Mouse (Mus musculus) forebrain, embryonic 15.5 days (tissue): Measurements from ENCODE around the gene Cbarp. TPM values are rescaled to one million over a fixed set of nuclear protein-coding genes. Genes with fewer than 3 reads are reported as not detected.
A peak's percentile ranks its signal among the peaks of the same experiment; 100 is the strongest.

Experiments
- ATAC-seq: fragments of 200-750 bp; cut with Nextera tagmentation; replicated peaks from 2 replicates; pipeline ENCODE4 v1.8.0; 2017; ENCODE audit warnings: mild to moderate bottlenecking, moderate TSS enrichment, moderate library complexity
- H3K27ac ChIP-seq: fragments of 300-500 bp; sonication (generic); replicated peaks from 2 replicates; pipeline ENCODE4 v1.5.1; 2015; ENCODE audit warnings: mild to moderate bottlenecking, inconsistent platforms
- H3K27me3 ChIP-seq: fragments of 300-500 bp; sonication (generic); 2 replicates; pipeline ENCODE4 v1.6.1; 2015; ENCODE audit warnings: inconsistent platforms
- H3K36me3 ChIP-seq: fragments of 300-500 bp; sonication (generic); 2 replicates; pipeline ENCODE4 v1.6.1; 2015; ENCODE audit warnings: mild to moderate bottlenecking, inconsistent platforms
- H3K4me1 ChIP-seq: fragments of 300-500 bp; sonication (generic); 2 replicates; pipeline ENCODE4 v1.6.1; 2015; ENCODE audit warnings: inconsistent platforms
- H3K4me2 ChIP-seq: fragments of 300-500 bp; sonication (generic); replicated peaks from 2 replicates; pipeline ENCODE4 v1.6.1; 2015; ENCODE audit warnings: mild to moderate bottlenecking, inconsistent platforms
- H3K4me3 ChIP-seq: fragments of 300-500 bp; sonication (generic); 2 replicates; pipeline ENCODE4 v1.5.1; 2015; ENCODE audit warnings: mild to moderate bottlenecking, inconsistent platforms
- H3K9ac ChIP-seq: fragments of 300-500 bp; sonication (generic); replicated peaks from 2 replicates; pipeline ENCODE4 v1.6.1; 2015; ENCODE audit warnings: mild to moderate bottlenecking, inconsistent platforms
- H3K9me3 ChIP-seq: fragments of 300-500 bp; sonication (generic); 2 replicates; pipeline ENCODE4 v1.6.1; 2016; ENCODE audit warnings: inconsistent platforms
- WGBS: fragments of 180-500 bp; shearing (Covaris S2); methylation state at CpG from one replicate; pipeline ENCODE4 v1.1.7; 2015; ENCODE audit warnings: mixed read lengths; 5-methylcytosine and 5-hydroxymethylcytosine counted together
- polyA plus RNA-seq: library from polyadenylated mRNA; unstranded; fragments of >200 nt; fragmentation: Nextera tagmentation; extraction: Ambion mirVana; gene quantifications from 2 replicates; pipeline ENCODE4 v1.2.1, GENCODE M21; 2015

The Cbarp gene
- 29.7 and 39.5 TPM in 2 replicates for polyA plus RNA-seq

GRCm38 (mm10) chr10:80140666-80141035, at the start of gene Cbarp:
TSS of gene Cbarp (minus strand) at chr10:80140835.
- Histone ChIP-seq H3K9me3 (no peaks in the 10 kb centered on the region), H3K27ac (peak within 1 kb of the TSS; percentile 89), H3K36me3 (peaks cover 23% of the 10 kb centered on the region), H3K4me3 (peak within 1 kb of the TSS; percentile 81), H3K4me1 (peaks cover 69% of the 10 kb centered on the region), H3K9ac (peak within 1 kb of the TSS; percentile 29), H3K4me2 (peak within 1 kb of the TSS; percentile 91), H3K27me3 (no peaks in the 10 kb centered on the region)
- no peak for ATAC-seq
- 80% methylated on average over 10 of the region's 10 CpGs for WGBS

GRCm38 (mm10) chr10:80189999-80190398, 49.4 kb upstream of the Cbarp start:
- peak overlapping the region; percentile 88 for H3K4me2 ChIP-seq
- 0 out of 2 replicates have a peak, but pooled peaks cover 4% of the 10 kb centered on the region for H3K27me3 ChIP-seq
- peak overlapping the region; percentile 87 for H3K9ac ChIP-seq
- peaks cover 19% of the 10 kb centered on the region for H3K4me1 ChIP-seq
- 3% methylated on average over 21 of the region's 21 CpGs for WGBS
- 0 out of 2 replicates have a peak, but pooled peaks have one; percentile 13 for ATAC-seq
- H3K4me3 ChIP-seq, result peak overlapping the region; percentile 54
- no peaks in the 10 kb centered on the region for H3K9me3 ChIP-seq
- H3K27ac ChIP-seq, result peak overlapping the region; percentile 90
- H3K36me3 ChIP-seq, result peaks cover 20% of the 10 kb centered on the region

GRCm38 (mm10) chr10:80188453-80189024, 47.9 kb upstream of the Cbarp start:
- no peak overlapping the region for H3K4me2 ChIP-seq
- no peak overlapping the region for H3K4me3 ChIP-seq
- H3K27me3 ChIP-seq, result 0 out of 2 replicates have a peak, but pooled peaks cover 4% of the 10 kb centered on the region
- no peak overlapping the region for H3K27ac ChIP-seq
- H3K36me3 ChIP-seq, result peaks cover 21% of the 10 kb centered on the region
- no peaks in the 10 kb centered on the region for H3K9me3 ChIP-seq
- 0 out of 2 replicates have a peak overlapping the region, but pooled peaks have one; percentile 13 for H3K9ac ChIP-seq
- ATAC-seq, result no peak
- WGBS, result 68% methylated on average over 15 of the region's 15 CpGs
- H3K4me1 ChIP-seq, result peaks cover 19% of the 10 kb centered on the region

- Histone ChIP-seq H3K4me2 (no peak overlapping the region), H3K27ac (no peak overlapping the region), H3K9me3 (no peaks in the 10 kb centered on the region), H3K27me3 (0 out of 2 replicates have a peak, but pooled peaks cover 4% of the 10 kb centered on the region), H3K9ac (no peak overlapping the region), H3K4me1 (peaks cover 19% of the 10 kb centered on the region), H3K36me3 (peaks cover 28% of the 10 kb centered on the region), H3K4me3 (no peak overlapping the region)
- WGBS, result 89% methylated on average over 10 of the region's 10 CpGs
- ATAC-seq, result no peak
Observed at GRCm38 (mm10) chr10:80187739-80188138, 47.1 kb upstream of the Cbarp start.

GRCm38 (mm10) chr10:80186649-80187048, 46.0 kb upstream of the Cbarp start:
- ATAC-seq, result no peak
- H3K4me3 ChIP-seq, result no peak overlapping the region
- peaks cover 28% of the 10 kb centered on the region for H3K4me1 ChIP-seq
- no peak overlapping the region for H3K4me2 ChIP-seq
- H3K9ac ChIP-seq, result no peak overlapping the region
- H3K36me3 ChIP-seq, result peaks cover 28% of the 10 kb centered on the region
- no peak overlapping the region for H3K27ac ChIP-seq
- 0 out of 2 replicates have a peak, but pooled peaks cover 4% of the 10 kb centered on the region for H3K27me3 ChIP-seq
- H3K9me3 ChIP-seq, result no peaks in the 10 kb centered on the region
- 44% methylated on average over 27 of the region's 27 CpGs for WGBS

GRCm38 (mm10) chr10:80182547-80182946, 41.9 kb upstream of the Cbarp start:
- Histone ChIP-seq H3K4me3 (no peak overlapping the region), H3K27ac (no peak overlapping the region), H3K9ac (no peak overlapping the region), H3K36me3 (peaks cover 15% of the 10 kb centered on the region), H3K4me1 (peaks cover 33% of the 10 kb centered on the region), H3K27me3 (no peaks in the 10 kb centered on the region), H3K9me3 (no peaks in the 10 kb centered on the region), H3K4me2 (no peak overlapping the region)
- 91% methylated on average over 7 of the region's 7 CpGs for WGBS
- no peak for ATAC-seq

- 0 out of 2 replicates have a peak, but pooled peaks cover 8% of the 10 kb centered on the region for H3K36me3 ChIP-seq
- H3K4me1 ChIP-seq, result peaks cover 37% of the 10 kb centered on the region
- peak overlapping the region; percentile 71 for H3K4me2 ChIP-seq
- WGBS, result 45% methylated on average over 5 of the region's 5 CpGs
- H3K4me3 ChIP-seq, result peak overlapping the region; percentile 58
- H3K27ac ChIP-seq, result no peak overlapping the region
- no peaks in the 10 kb centered on the region for H3K27me3 ChIP-seq
- H3K9me3 ChIP-seq, result no peaks in the 10 kb centered on the region
- peak overlapping the region; percentile 78 for H3K9ac ChIP-seq
- no peak for ATAC-seq
Observed at GRCm38 (mm10) chr10:80180823-80181222, 40.2 kb upstream of the Cbarp start.

GRCm38 (mm10) chr10:80180288-80180687, 39.7 kb upstream of the Cbarp start:
- ATAC-seq, result no peak
- Histone ChIP-seq H3K36me3 (0 out of 2 replicates have a peak, but pooled peaks cover 8% of the 10 kb centered on the region), H3K27ac (no peak overlapping the region), H3K27me3 (no peaks in the 10 kb centered on the region), H3K4me1 (peaks cover 42% of the 10 kb centered on the region), H3K4me2 (peak overlapping the region; percentile 71), H3K9ac (peak overlapping the region; percentile 78), H3K4me3 (peak overlapping the region; percentile 58), H3K9me3 (no peaks in the 10 kb centered on the region)
- WGBS, result 49% methylated on average over 6 of the region's 6 CpGs

GRCm38 (mm10) chr10:80179068-80180051, 38.7 kb upstream of the Cbarp start, which contains the start of gene Efna2:
TSS of gene Efna2 (plus strand) at chr10:80179482.
- 2% methylated on average over 82 of the region's 106 CpGs for WGBS
- peak; percentile 80 for ATAC-seq

GRCm38 (mm10) chr10:80177441-80178279, 37.0 kb upstream of the Cbarp start:
- WGBS, result 63% methylated on average over 7 of the region's 7 CpGs
- Histone ChIP-seq H3K4me1 (peaks cover 50% of the 10 kb centered on the region), H3K4me3 (no peak overlapping the region), H3K9me3 (no peaks in the 10 kb centered on the region), H3K9ac (no peak overlapping the region), H3K27ac (no peak overlapping the region; the same call in 1 of the 2 replicates), H3K27me3 (no peaks in the 10 kb centered on the region), H3K36me3 (no peaks in the 10 kb centered on the region), H3K4me2 (no peak overlapping the region)
- ATAC-seq, result no peak

More at GRCm38 (mm10) chr10:80179068-80180051, 38.7 kb upstream of the Cbarp start, which contains the start of gene Efna2:
- Histone ChIP-seq H3K4me3 (peak within 1 kb of the TSS; percentile 58), H3K36me3 (0 out of 2 replicates have a peak, but pooled peaks cover 8% of the 10 kb centered on the region), H3K4me1 (peaks cover 42% of the 10 kb centered on the region), H3K9me3 (no peaks in the 10 kb centered on the region), H3K27ac (peak within 1 kb of the TSS; percentile 85), H3K4me2 (peak within 1 kb of the TSS; percentile 71), H3K27me3 (no peaks in the 10 kb centered on the region), H3K9ac (peak within 1 kb of the TSS; percentile 78)

- H3K4me3 ChIP-seq, result no peak overlapping the region
- WGBS, result 79% methylated on average over 5 of the region's 5 CpGs
- no peaks in the 10 kb centered on the region for H3K27me3 ChIP-seq
- no peaks in the 10 kb centered on the region for H3K9me3 ChIP-seq
- H3K4me1 ChIP-seq, result peaks cover 51% of the 10 kb centered on the region
- H3K4me2 ChIP-seq, result no peak overlapping the region
- H3K36me3 ChIP-seq, result peaks cover 11% of the 10 kb centered on the region
- no peak overlapping the region for H3K9ac ChIP-seq
- no peak overlapping the region for H3K27ac ChIP-seq
- no peak for ATAC-seq
Observed at GRCm38 (mm10) chr10:80176270-80176834, 35.7 kb upstream of the Cbarp start.
